Mouse (Mus musculus) lung, postnatal 25 days (tissue): ENCODE measurements at regions not wholly inside any gene's neighbourhood (a gene's known extent, or its start where the extent isn't known, plus 50 kb on each side); places are given as distances from the start of the nearest gene placed in this dataset.

Experiments used
- DNase-seq: peaks from one replicate; pipeline ENCODE4 v3.0.0; 2022; ENCODE audit warnings: low spot score

GRCm38 (mm10) chr1:57470356-57470755, 63.5 kb upstream of the Tyw5 start:
- no peak for DNase-seq

- no peak for DNase-seq
Observed at GRCm38 (mm10) chr1:57472235-57472634, 65.3 kb upstream of the Tyw5 start.

GRCm38 (mm10) chr1:57477725-57478124, 70.8 kb upstream of the Tyw5 start:
- DNase-seq: no peak

GRCm38 (mm10) chr1:57478151-57478550, 71.2 kb upstream of the Tyw5 start:
- no peak for DNase-seq

GRCm38 (mm10) chr1:57478800-57479199, 71.9 kb upstream of the Tyw5 start:
- no peak for DNase-seq

- no peak for DNase-seq
Observed at GRCm38 (mm10) chr1:57479566-57479965, 72.7 kb upstream of the Tyw5 start.

GRCm38 (mm10) chr1:57489176-57489575, 82.3 kb upstream of the Tyw5 start:
- no peak for DNase-seq

- no peak for DNase-seq
Observed at GRCm38 (mm10) chr1:57489588-57489987, 82.7 kb upstream of the Tyw5 start.

- no peak for DNase-seq
Observed at GRCm38 (mm10) chr1:57490021-57490420, 83.1 kb upstream of the Tyw5 start.

GRCm38 (mm10) chr1:57492696-57493095, 85.8 kb upstream of the Tyw5 start:
- DNase-seq: no peak

- DNase-seq: no peak
Observed at GRCm38 (mm10) chr1:57497489-57498037, 90.7 kb upstream of the Tyw5 start.

- no peak for DNase-seq
Observed at GRCm38 (mm10) chr1:57510359-57511120, 103.6 kb upstream of the Tyw5 start.

- DNase-seq: no peak
Observed at GRCm38 (mm10) chr1:57511902-57512301, 105.0 kb upstream of the Tyw5 start.

- no peak for DNase-seq
Observed at GRCm38 (mm10) chr1:57512516-57512915, 105.6 kb upstream of the Tyw5 start.

- DNase-seq: no peak
Observed at GRCm38 (mm10) chr1:57525965-57526364, 119.1 kb upstream of the Tyw5 start.

GRCm38 (mm10) chr1:57528703-57529102, 121.8 kb upstream of the Tyw5 start:
- no peak for DNase-seq

- DNase-seq: no peak
Observed at GRCm38 (mm10) chr1:57529320-57529719, 122.4 kb upstream of the Tyw5 start.

GRCm38 (mm10) chr1:57537369-57537768, 130.5 kb upstream of the Tyw5 start:
- DNase-seq: no peak

GRCm38 (mm10) chr1:57544684-57545083, 137.8 kb upstream of the Tyw5 start:
- no peak for DNase-seq

GRCm38 (mm10) chr1:57545792-57546685, 139.1 kb upstream of the Tyw5 start:
- no peak for DNase-seq

- DNase-seq: no peak
Observed at GRCm38 (mm10) chr1:57561517-57561916, 154.6 kb upstream of the Tyw5 start.

GRCm38 (mm10) chr1:57564676-57565075, 157.8 kb upstream of the Tyw5 start:
- DNase-seq: no peak

GRCm38 (mm10) chr1:57572097-57572496, 165.2 kb upstream of the Tyw5 start:
- no peak for DNase-seq
